Mouse (Mus musculus): ENCODE measurements around the gene Fam20c.

Fam20c gene

DNA sequence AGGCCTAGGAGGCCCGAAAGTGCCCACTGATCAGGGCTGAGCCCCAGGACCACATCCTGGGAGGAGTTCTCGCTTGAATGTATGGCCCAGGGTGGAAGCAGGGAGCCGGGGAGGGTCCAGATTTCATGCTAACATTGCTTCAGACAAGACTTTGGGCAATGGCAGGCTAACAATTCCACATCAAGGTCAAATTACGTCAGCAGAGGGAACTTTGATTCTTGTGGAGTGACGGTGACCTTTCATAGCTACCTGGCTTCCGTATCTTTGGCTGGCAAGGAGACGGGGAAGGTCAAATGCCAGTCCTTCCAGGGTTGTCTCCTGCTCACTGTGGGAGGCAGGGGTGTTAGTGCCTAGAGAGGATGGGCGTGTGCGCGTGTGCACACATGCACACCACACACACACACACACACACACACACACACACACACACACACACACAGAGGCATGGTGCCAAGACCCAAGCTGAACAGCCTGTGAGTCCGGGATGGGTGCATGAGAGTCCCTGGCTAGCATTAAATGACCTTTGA, 36.7 kb downstream of the Fam20c start:
- no peak for DNase-seq (ENCODE audit: extremely low read depth, insufficient read length, low spot score)

DNA sequence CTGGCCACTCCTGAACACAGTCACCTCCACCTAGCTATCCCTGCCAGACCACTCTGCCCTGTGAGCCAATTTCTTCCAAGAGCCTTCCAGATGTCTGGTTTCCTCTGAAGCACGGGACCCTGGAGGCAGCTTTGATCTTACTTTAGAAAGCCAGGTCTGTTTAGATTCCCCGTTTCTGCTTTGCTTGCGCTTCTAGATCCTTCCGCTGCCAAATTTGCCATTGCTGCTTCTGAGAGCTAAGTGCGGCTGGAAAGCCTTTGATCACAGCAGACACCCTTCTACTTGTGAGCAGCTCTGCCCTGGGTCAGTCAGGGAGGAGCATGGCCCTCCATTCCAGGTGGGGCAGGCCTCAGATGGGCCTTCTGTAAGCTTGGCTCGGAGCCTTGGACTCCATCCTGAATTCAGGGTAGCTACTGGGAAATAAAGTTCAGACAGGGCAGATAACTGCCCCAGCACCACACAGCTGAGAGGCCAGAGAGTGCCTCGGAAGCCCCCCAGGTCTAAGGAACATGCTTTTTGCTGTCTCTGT, 47.3 kb downstream of the Fam20c start:
- no peak for DNase-seq (ENCODE audit: extremely low read depth, insufficient read length, low spot score)

DNA sequence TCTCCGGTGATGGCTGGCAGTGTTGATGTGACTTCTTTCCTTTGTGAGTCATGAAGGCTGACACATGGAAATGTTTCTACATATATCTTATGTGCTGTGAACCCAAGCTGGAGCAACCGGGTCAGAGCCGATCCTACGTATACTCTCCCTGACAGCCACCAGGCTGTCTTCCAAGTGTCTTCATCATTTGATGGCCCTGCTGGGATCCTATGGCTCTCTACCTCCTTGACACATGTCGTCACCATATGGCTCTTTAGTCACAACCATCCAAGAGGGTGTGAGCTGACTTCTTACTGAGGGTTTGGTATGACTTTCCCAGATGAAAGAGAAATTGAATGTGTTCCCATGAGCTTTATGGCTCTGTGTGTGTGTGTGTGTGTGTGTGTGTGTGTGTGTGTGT, 50.0 kb downstream of the Fam20c start:
- DNase-seq (ENCODE audit: extremely low read depth, insufficient read length, low spot score), result no peak

DNA sequence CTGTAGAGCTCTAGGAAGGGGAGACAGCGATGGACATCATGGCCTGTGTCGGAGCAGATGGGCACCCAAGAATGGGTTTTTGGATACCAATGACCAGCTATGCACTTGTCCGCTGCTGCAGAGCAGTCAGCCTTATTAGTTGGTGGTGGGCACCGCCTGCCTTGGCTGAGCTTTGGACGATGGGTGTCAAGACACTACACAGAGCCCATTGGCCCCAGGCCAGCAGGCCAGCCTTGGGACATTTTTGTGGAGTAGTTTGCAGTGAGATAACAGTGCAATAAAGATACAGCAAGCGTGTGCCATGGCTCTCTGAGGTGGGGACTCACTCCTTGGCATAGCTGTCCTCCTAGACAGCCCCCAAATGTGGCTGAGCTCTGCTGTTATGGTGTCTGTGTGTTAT, 55.5 kb downstream of the Fam20c start:
- no peak for DNase-seq (ENCODE audit: extremely low read depth, insufficient read length, low spot score)

DNA sequence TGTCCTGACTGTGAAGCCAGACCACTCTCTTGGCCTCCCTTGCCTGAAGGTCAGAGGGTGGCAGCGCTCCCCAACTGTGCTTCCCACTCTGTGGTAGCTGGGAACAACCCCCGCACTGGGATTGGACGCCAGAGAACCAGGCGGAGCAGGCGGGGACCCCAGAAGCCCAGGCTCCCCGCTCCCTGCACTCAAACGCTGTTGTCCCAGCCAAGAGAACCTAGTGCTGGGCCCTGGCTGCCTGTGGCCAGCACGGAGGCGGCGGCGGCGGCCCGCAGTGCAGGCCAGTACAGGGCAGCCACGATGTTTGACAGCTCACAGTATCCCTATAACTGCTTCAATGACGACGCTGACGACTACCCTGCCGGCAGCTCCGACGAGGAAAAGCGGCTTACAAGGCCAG, 65.5 kb downstream of the Fam20c start, which contains the start of gene Gm5294:
Gm5294 (plus strand) TSS at position 301 of the 400 bp plus-strand sequence.
- no peak for DNase-seq (ENCODE audit: extremely low read depth, insufficient read length, low spot score)

DNA sequence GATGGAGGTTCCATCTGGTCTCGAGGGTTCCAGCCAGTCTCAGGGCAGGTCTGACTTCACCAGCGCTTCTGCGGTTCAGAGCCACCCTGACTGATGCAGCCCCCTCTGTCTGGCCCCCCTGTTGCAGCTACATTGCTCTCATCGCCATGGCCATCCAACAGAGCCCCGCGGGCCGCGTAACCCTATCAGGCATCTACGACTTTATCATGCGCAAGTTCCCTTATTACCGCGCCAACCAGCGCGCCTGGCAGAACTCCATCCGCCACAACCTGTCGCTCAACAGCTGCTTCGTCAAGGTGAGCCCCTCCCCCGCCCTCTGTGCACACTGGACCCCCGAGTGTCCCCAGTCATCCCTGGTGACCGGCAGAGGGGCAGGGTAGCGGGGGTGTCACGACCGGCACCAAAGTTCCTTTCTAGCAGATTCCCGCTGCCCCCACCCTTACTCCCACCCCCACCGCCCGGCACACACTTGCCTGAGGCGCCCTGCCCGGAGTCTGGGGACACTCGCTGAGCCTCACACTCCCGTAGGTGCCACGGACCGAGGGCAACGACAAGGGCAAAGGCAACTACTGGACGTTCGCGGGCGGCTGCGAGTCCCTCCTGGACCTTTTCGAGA, 66.5 kb downstream of the Fam20c start:
- no peak for DNase-seq (ENCODE audit: extremely low read depth, insufficient read length, low spot score)

DNA sequence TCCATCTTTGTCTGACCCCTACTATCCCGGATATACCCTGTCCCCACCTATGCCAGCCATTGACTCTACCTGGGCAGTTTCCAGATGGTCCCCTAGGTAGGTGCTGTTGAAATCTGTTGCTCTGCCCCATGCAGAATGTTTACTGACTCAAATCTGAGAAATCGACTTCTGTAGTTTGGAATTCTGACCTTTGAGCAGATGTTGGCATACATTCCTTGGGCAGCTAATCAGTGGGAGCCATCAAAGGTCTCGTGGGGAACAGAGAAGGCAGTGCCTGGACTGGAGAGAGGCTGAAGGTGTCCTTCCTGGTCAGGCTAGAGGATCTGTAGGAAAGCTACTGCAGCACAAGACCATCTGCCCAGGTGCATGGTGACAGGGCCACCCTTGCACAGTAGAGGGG, 70.8 kb downstream of the Fam20c start:
- DNase-seq (ENCODE audit: extremely low read depth, insufficient read length, low spot score), result no peak

DNA sequence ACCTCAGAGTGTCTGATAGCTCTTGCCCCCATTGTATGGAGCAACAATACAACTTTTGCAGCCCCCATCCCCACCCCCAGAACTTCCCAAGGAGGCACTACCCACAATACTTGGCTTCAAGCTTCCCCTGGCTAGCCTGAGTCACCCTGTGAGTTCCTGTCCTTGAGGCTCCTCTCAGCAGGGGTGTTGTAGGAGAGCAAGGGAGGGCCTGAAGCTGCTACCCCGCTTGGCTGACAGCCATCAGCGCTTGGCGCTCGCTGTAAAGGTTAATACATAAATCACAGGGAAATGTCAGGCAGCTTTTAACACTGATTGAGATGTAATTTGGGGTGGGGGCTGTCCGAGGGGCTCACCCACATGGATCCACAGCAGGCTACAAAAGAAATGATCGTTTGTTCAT, 79.1 kb downstream of the Fam20c start:
- no peak for DNase-seq (ENCODE audit: extremely low read depth, insufficient read length, low spot score)

DNA sequence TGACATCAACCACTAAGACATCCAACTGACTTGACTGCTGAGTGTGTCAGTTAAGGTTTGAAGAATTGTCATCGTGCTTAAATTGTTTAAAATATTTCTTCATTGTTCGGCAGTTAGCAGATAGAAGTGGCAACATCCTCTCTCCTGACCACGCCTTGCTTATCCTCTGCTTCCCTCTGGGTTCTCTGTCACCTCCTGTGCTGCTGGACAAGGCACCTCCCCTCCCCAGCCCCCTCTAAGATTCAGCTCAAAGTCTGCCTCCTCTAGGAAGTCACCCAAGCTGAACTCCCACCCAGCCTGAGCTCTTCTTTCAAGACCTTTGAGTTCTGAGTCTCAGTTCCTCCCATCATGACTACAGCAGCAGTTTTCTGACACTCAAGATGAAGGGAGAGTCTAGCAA, 80.6 kb downstream of the Fam20c start:
- no peak for DNase-seq (ENCODE audit: extremely low read depth, insufficient read length, low spot score)

DNA sequence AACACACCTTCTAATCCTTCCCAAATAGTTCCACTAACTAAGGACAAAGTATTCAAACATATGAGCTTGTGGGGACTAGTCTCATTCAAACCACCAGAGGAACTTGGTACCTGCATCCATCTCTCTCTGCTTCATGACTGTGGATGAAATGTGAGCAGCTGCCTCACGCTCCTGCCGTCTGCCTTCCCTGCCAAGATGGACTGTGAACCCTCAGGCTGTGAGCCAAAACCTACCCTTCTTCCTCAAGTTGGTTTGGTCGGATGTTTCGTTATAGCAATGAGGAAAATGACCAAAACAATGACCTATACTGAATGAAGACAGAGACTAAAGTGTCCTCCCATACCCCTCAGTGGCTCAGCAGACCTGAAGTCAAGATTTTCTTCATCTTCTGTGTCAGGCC, 86.7 kb downstream of the Fam20c start:
- no peak for DNase-seq (ENCODE audit: extremely low read depth, insufficient read length, low spot score)

DNA sequence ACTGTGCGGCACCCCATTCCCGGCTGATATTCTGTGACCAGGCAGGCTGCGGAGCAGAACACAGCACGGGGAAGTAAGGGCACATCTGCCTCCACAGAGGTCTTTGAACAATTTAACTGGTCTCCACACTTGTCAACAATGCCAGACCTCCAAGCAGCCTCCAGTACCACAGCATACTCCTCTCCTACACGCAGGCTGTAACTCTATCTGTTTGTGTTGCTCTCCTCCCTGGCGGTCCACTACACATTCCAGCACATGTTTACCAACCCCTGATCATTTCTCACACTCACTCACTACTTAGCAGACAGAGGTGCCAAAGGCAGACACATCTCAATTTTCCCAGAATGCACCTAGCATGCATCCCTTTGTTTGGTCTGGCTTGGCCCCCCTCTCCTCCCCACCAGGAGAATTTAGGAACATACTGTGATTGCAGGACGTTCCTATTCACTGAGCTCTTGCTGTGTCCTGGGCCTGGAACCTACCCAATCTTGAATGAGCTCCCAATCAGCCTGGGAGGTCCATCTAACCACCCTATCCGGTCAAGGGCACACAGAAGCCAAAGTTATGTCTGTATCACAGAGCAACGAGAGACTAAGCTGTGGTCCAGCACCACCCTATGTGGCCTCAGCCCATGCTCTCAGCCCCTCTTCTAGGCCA, 89.0 kb downstream of the Fam20c start:
- DNase-seq (ENCODE audit: extremely low read depth, insufficient read length, low spot score), result no peak

DNA sequence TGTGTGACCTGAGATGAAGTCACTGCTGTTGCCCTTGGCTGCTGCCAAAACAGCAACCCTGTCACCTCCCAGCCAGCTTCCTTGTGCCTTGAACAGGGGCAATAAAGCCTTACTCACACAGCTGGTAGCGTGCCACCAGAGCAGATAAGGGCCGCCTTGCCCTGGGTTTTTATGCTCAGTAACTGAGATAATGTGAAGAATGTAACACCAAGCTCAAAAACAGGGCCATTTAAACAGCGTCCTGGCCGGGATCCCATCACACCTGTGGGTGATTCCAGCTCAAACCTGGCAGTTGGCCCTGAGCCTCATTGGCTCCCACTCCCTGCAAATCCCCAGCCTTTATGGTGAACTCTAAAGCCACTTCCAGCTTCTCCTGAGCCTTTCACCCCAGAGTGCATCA, 92.2 kb downstream of the Fam20c start:
- no peak for DNase-seq (ENCODE audit: extremely low read depth, insufficient read length, low spot score)

DNA sequence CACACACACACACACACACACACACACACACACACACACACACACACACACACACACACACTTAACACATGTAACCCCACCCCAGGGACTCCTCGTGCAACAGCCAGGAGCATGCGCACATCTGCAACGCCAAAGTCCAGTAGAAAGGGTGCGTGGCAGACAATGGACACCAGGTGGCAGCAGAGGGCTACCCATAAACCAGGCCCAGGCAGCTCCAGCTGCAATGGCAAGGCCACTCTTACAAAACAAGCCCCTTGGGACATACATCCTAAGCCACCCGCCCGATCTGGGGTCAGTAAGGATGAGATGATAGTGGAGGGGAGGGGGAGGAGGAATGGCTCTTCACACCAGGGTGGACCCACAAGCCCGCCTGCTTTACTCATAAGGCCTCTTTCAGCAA, 93.8 kb downstream of the Fam20c start:
- DNase-seq (ENCODE audit: extremely low read depth, insufficient read length, low spot score), result peak; percentile 74

DNA sequence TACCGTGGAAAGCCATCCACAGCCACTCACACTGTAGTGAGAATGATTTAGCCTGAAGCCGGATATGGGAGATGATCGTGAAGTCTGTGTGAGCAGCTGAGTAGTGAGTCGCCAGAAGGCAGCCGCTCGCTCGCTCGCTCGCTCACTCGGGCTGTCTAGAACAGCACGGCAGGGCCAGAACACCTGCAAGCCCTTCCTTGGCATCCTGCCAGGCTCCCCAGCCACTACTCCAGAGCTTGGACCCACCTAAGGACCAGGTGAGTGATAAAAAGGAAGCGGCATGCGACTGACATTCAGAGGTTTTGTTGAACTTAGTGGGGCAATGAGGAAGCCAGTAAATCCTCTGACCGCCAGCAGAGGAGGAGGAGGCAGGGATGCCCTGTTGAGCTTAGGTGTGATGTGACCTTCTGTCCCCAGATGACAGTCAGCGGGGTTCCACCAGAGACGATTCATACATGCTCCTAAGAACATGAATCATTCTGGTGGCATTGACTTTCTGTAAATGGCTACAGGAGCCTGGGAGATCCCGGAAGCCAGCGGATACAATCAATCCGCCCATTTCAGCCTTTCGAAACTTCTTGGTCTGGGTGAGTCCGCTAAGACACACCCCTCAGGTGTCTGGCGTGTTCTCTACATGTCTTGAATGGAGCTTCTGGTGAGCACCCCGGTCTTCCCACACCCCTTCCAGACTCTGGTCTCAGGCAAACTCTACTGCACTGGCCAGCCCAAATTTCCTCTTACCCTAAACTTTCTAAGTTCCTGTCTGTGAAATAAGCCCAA, 95.6 kb downstream of the Fam20c start:
- no peak for DNase-seq (ENCODE audit: extremely low read depth, insufficient read length, low spot score)

DNA sequence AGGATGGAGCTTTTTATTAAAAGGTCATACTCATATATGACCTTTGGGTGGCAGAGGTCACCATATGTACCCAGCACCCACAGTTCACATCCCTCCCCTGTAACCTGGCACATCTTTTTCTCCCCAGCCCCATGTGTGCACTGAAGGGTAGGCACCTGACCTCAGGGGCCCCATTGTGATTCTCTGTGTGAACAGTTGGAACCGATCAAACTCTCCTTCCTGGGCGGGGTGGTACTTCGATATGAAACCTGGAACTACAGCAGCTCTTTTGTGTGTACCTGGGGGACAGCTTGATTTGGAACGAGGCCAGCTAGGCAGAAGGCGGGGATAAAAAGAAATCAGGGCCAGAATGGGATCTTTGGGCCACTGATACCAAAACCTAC, 96.1 kb downstream of the Fam20c start:
- DNase-seq (ENCODE audit: extremely low read depth, insufficient read length, low spot score), result no peak

DNA sequence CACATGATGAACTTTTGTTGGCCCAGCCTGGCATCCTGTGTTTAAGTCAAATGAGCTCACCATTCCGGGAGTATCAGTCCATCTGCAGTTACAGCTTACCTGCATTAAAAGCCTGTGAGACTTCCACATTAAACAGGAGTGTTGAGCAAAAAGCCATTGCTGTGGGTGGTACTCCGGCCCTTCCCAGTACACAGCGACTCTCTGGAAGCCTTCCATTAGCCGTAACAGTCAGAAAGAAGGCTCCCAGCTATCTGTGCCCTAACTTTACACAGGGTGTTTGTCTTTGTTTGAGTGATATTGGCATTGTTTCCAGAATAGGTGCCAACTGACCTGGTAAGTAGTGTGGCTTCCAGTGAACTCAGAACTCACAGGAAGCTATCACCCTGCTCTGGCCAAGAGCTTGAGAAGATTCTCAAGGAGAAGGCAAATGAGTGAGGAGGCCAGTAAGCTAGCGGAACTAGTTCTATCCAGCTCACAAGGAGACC, 97.0 kb downstream of the Fam20c start:
- no peak for DNase-seq (ENCODE audit: extremely low read depth, insufficient read length, low spot score)

DNA sequence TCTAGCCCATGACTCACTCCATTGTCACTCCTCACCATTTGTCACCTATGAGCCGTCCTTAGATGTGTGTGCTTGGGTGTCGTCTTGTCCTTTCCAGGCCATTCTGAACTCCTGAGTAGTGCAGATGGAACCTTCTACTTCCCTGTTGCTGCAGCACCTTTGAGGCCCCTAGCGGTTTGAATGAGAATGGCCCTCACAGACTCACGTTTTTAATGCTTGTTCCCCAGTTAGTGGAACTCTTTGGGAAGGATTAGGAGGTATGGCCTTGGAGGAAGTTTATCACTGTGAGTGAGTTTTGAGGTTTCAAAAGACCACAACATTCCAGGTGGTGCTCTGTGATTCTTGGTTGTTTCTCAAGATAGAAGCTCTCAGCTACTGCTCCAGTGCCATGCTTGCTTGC, 97.8 kb downstream of the Fam20c start:
- DNase-seq (ENCODE audit: extremely low read depth, insufficient read length, low spot score), result no peak

DNA sequence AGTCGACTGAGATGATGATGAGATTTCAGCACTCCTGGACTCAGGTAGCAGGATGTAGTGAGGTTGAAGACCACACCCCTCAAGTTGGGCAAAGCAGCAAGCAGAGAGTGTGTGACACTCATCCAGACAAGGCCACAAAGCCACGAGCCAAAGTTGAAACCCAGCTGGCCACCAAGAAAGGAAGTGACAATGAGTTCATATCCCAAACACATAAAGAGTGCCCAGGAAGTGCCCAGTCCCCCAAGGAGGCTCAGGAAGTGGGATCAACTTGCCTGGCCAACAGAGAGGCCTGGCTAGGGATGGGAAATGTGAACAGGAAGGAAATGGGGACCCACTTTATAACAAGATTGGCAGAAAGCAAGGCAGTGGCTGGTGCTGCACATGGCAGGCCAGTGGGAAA, 99.0 kb downstream of the Fam20c start:
- no peak for DNase-seq (ENCODE audit: extremely low read depth, insufficient read length, low spot score)

DNA sequence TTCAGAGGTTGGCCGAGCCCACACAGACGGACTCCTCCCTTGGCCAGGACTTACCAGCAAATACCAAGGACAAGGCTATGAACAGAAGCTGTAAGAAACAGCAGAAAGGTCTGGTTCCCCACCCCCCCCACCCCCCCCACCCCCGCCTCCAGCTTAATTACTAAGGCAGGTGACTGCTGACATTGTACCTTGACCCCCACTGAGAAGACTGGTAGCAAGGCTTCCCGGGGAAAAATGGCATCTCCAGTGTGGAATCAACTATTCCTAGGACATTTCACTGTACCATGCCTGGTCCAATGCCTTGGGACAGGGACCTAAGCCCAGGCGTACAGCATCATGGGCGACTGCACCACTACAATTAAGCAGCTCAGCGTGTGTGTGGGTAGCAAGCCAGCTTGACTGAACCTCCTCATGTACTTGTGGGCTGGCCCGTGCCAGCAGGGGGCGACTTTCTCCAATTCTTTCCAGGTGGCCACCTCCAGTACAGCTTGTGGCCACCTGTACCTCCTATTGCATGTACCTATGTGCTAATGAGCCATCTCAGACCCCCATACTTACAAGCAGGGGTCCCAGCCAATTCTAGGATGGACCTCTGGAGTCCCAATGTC, 102.8 kb downstream of the Fam20c start:
- DNase-seq (ENCODE audit: extremely low read depth, insufficient read length, low spot score), result no peak

DNA sequence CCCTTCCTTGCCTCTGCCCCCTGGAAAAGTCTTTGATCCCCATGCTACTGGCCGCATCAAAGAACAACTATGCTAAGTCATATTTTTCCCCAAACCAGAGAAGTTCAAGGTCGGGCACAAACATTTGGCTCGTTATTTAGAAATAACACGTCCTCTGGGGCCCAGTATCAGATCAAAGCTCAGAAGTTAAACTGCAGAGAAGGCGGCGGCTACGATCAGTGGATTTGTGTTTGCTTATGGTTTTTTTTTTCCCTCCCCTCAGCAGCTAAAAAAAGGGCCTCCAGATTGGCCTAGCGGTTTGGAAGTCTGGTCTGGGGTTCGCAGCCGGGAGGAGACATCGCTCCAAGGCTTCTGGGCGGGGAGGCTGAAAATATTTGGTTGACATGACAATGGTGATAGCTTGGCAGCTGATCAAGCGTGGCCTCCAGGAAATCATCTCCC, 103.5 kb downstream of the Fam20c start:
- DNase-seq (ENCODE audit: extremely low read depth, insufficient read length, low spot score), result no peak
